Mouse (Mus musculus): Measurements from ENCODE around the gene Lpar6. TPM values are rescaled to one million over a fixed set of nuclear protein-coding genes. Genes with fewer than 3 reads are reported as not detected.

Gene Lpar6
- polyA plus RNA-seq (2012; rRNA removed) = 0.33 and 0.91 TPM in 2 replicates

DNA sequence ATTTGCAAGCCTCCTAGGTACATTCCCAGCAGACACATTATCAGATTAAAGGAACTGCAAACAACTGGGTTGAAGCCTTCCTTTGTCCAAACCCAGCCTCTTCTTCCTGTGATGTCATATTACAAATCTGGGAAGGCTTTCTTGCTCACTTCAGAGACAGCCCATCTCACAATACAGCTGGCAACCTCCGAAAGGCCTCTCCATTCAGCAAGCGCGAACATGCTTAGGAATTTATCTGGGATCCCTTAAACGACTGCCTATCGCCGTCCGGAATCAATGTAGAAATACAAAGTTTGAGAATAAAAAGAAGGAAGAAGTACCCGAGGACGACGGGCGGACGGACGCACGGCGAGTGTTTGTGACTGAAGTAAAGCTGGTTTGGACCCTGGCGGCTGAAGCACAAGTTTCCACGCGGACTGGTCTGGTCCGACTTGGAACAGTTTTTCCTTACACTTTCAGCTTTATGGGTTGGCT is at the start of gene Lpar6:
Lpar6 (plus strand) TSS at position 48 of the 474 bp plus-strand sequence.
- under 1% methylated on average over 19 of the region's 19 CpGs for WGBS
- peaks cover 4% of the 10 kb centered on the region for H3K36me3 ChIP-seq (ENCODE audit: control insufficient read depth, insufficient read depth, low read length)
- peak; percentile 14; the same call in 1 of the 2 replicates for TF ChIP-seq CTCF (IDR thresholded peaks at IDR 0.05; ENCODE audit: extremely low read depth, insufficient read length, insufficient replicate concordance, low read depth, low read length)
- TF ChIP-seq POLR2A (IDR thresholded peaks at IDR 0.05; ENCODE audit: low read depth, low read length) = peak; percentile 81

DNA sequence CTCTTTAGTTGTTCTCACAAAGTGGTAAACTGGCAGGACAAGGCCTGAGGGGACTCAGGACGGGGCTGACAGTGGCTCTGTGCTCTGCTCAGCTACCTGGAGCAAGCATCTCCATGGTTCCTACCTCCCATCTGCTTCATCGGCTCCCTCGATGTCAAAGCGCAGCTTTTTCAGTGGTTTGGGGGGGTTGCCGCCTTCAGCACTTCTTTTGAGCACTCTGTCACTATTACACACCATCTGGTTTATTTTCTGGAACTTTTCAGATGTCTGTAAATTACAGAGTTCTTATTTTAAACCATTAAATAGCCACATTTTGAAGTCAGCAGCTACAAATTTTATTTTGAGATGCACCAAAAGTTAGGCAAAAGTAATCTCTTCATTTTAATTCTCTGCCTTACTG is 38.6 kb upstream of the Lpar6 start:
- no peak overlapping the region for H3K27ac ChIP-seq (ENCODE audit: insufficient read depth, low read depth, low read length)
- H3K36me3 ChIP-seq (ENCODE audit: control insufficient read depth, insufficient read depth, low read length) = peaks cover 42% of the 10 kb centered on the region
- no peak for TF ChIP-seq CTCF (IDR thresholded peaks at IDR 0.05; ENCODE audit: extremely low read depth, insufficient read length, insufficient replicate concordance, low read depth, low read length)
- TF ChIP-seq POLR2A (IDR thresholded peaks at IDR 0.05; ENCODE audit: low read depth, low read length) = no peak
- no peaks in the 10 kb centered on the region for H3K27me3 ChIP-seq (ENCODE audit: control insufficient read depth, insufficient read depth, low read length)
- 87% methylated on average over 5 of the region's 5 CpGs for WGBS
- H3K4me3 ChIP-seq (ENCODE audit: low read depth, low read length) = no peak overlapping the region
- no peaks in the 10 kb centered on the region for H3K4me1 ChIP-seq (ENCODE audit: control insufficient read depth, insufficient read depth, insufficient read length, low read length)

More for the DNA sequence above, at the start of gene Lpar6:
- Histone ChIP-seq H3K4me3 (ENCODE audit: low read depth, low read length) (peak within 1 kb of the TSS; percentile 83), H3K4me1 (ENCODE audit: control insufficient read depth, insufficient read depth, insufficient read length, low read length) (no peaks in the 10 kb centered on the region), H3K27ac (ENCODE audit: insufficient read depth, low read depth, low read length) (peak within 1 kb of the TSS; percentile 91), H3K27me3 (ENCODE audit: control insufficient read depth, insufficient read depth, low read length) (no peaks in the 10 kb centered on the region)

DNA sequence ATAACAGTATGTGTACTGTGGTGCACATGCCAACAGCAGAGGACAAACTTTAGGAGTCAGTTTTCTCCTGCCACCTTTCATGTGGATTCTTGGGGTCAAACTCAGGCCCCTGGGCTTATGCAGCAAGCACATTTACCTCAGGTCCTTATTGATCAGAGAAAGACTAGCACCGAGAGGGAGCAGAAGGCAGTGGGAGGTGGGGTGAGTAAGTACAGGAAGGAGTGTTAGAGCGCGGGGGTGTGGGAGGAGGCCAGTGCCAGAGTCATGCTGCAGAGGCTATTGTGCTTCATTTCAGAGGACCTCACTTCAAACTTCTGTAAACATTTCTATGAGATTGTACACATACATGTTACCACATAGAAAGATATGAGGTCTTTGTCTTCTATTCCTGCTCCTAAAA is 36.2 kb upstream of the Lpar6 start:
- H3K4me3 ChIP-seq (ENCODE audit: low read depth, low read length) = no peak overlapping the region
- no peak for TF ChIP-seq CTCF (IDR thresholded peaks at IDR 0.05; ENCODE audit: extremely low read depth, insufficient read length, insufficient replicate concordance, low read depth, low read length)
- H3K27ac ChIP-seq (ENCODE audit: insufficient read depth, low read depth, low read length) = no peak overlapping the region
- no peaks in the 10 kb centered on the region for H3K27me3 ChIP-seq (ENCODE audit: control insufficient read depth, insufficient read depth, low read length)
- peaks cover 42% of the 10 kb centered on the region for H3K36me3 ChIP-seq (ENCODE audit: control insufficient read depth, insufficient read depth, low read length)
- H3K4me1 ChIP-seq (ENCODE audit: control insufficient read depth, insufficient read depth, insufficient read length, low read length) = no peaks in the 10 kb centered on the region
- WGBS = 75% methylated on average over 3 of the region's 3 CpGs

DNA sequence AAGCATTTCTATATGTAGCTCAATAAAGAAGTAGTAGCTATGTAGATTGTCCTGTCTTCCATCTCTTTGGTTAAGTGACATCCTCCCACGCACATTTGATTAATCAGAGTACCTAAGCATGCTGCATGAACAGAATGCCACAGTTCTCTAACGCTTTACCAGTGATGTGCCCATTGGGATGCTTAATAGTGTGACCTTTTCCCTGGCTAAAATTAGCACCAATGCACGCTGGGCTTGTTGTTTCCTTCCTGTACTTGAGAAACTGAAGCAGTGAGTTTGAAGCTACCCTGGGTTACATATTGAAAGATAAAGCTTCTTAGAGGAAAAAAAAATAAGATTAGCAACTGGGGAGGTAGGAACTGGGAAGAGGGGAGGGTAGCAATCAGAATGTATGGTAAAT is 33.7 kb upstream of the Lpar6 start:
- Histone ChIP-seq H3K36me3 (ENCODE audit: control insufficient read depth, insufficient read depth, low read length) (peaks cover 29% of the 10 kb centered on the region), H3K27ac (ENCODE audit: insufficient read depth, low read depth, low read length) (no peak overlapping the region), H3K27me3 (ENCODE audit: control insufficient read depth, insufficient read depth, low read length) (no peaks in the 10 kb centered on the region), H3K4me1 (ENCODE audit: control insufficient read depth, insufficient read depth, insufficient read length, low read length) (no peaks in the 10 kb centered on the region), H3K4me3 (ENCODE audit: low read depth, low read length) (no peak overlapping the region)
- 82% methylated on average over 3 of the region's 3 CpGs for WGBS
- no peak for TF ChIP-seq CTCF (IDR thresholded peaks at IDR 0.05; ENCODE audit: extremely low read depth, insufficient read length, insufficient replicate concordance, low read depth, low read length)
- TF ChIP-seq POLR2A (IDR thresholded peaks at IDR 0.05; ENCODE audit: low read depth, low read length) = no peak

DNA sequence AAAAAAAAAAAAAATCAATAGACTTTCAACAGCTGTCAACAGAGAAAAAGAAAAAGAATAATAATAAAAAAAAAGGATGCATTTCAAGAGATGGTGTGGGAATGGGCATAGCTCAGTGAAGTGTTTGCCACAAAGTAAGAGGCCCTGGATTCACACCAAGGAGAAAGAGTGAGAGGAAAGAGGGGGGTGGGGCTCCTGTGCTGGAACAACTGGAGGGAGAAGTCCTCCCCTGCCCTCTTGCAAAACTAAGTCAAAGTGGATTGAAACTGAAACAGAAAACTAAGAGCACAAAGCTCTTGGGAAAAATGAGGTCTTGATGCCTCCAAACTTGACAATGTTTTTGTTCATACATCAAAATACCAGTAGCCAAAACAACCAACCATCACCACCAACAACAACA is 28.4 kb upstream of the Lpar6 start:
- TF ChIP-seq CTCF (IDR thresholded peaks at IDR 0.05; ENCODE audit: extremely low read depth, insufficient read length, insufficient replicate concordance, low read depth, low read length) (no peak), POLR2A (IDR thresholded peaks at IDR 0.05; ENCODE audit: low read depth, low read length) (no peak)
- Histone ChIP-seq H3K4me3 (ENCODE audit: low read depth, low read length) (no peak overlapping the region), H3K36me3 (ENCODE audit: control insufficient read depth, insufficient read depth, low read length) (peaks cover 33% of the 10 kb centered on the region), H3K4me1 (ENCODE audit: control insufficient read depth, insufficient read depth, insufficient read length, low read length) (peaks cover 2% of the 10 kb centered on the region; the same call in 1 of the 2 replicates), H3K27ac (ENCODE audit: insufficient read depth, low read depth, low read length) (no peak overlapping the region), H3K27me3 (ENCODE audit: control insufficient read depth, insufficient read depth, low read length) (no peaks in the 10 kb centered on the region)

DNA sequence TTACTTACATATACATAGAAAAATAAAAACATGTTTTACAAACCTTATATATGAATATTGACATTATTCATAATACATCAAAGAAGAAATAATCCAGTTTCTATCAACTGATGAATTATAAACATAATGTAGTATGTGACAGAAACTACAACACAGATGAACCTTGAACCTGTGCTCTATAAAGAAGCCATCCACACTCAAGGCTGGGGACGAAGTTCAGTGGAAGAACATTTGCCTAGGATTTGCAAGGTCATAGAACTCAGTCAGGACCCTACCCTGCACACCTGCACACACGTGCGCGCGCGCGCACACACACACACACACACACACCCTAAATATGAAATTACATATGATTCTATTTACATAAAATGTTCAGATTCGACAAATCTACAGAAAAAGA is 27.5 kb upstream of the Lpar6 start:
- Histone ChIP-seq H3K4me3 (ENCODE audit: low read depth, low read length) (no peak overlapping the region), H3K27ac (ENCODE audit: insufficient read depth, low read depth, low read length) (no peak overlapping the region), H3K4me1 (ENCODE audit: control insufficient read depth, insufficient read depth, insufficient read length, low read length) (peaks cover 2% of the 10 kb centered on the region; the same call in 1 of the 2 replicates), H3K27me3 (ENCODE audit: control insufficient read depth, insufficient read depth, low read length) (no peaks in the 10 kb centered on the region), H3K36me3 (ENCODE audit: control insufficient read depth, insufficient read depth, low read length) (peaks cover 35% of the 10 kb centered on the region)
- no peak for TF ChIP-seq CTCF (IDR thresholded peaks at IDR 0.05; ENCODE audit: extremely low read depth, insufficient read length, insufficient replicate concordance, low read depth, low read length)
- TF ChIP-seq POLR2A (IDR thresholded peaks at IDR 0.05; ENCODE audit: low read depth, low read length) = no peak
- WGBS = 86% methylated on average over 8 of the region's 8 CpGs

DNA sequence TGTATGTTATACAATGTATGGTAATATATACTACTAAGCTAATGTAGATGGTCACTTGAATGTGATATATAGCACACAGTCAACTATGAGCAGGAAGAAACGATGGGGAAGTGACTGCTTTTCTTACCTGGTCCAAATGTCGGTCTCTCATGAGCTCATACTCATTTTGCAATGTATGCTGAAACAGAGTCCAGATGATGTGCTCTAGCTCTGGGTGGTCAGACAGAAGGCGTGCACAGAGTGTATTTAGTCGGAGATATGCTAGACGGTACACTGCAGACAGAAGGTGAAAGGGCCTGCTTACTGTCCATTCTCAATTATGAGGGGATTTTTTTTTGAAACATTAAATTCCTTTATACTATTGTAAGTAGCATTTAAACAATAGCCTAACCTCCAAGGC is 26.2 kb upstream of the Lpar6 start:
- 92% methylated on average over 5 of the region's 5 CpGs for WGBS
- Histone ChIP-seq H3K4me3 (ENCODE audit: low read depth, low read length) (no peak overlapping the region), H3K36me3 (ENCODE audit: control insufficient read depth, insufficient read depth, low read length) (peaks cover 39% of the 10 kb centered on the region), H3K27ac (ENCODE audit: insufficient read depth, low read depth, low read length) (no peak overlapping the region), H3K27me3 (ENCODE audit: control insufficient read depth, insufficient read depth, low read length) (no peaks in the 10 kb centered on the region), H3K4me1 (ENCODE audit: control insufficient read depth, insufficient read depth, insufficient read length, low read length) (peaks cover 2% of the 10 kb centered on the region; the same call in 1 of the 2 replicates)
- no peak for TF ChIP-seq POLR2A (IDR thresholded peaks at IDR 0.05; ENCODE audit: low read depth, low read length)
- TF ChIP-seq CTCF (IDR thresholded peaks at IDR 0.05; ENCODE audit: extremely low read depth, insufficient read length, insufficient replicate concordance, low read depth, low read length) = no peak
